Mouse (Mus musculus): ENCODE results near the gene Plppr3. TPM values are rescaled to one million over a fixed set of nuclear protein-coding genes. Genes with fewer than 3 reads are reported as not detected.
A peak's percentile ranks its signal among the peaks of the same experiment; 100 is the strongest.

Gene Plppr3
- polyA plus RNA-seq, 1 experiment, result not detected

GRCm38 (mm10) chr10:79823011-79823410, 51.4 kb downstream of the Plppr3 start:
- Histone ChIP-seq H3K27ac (ENCODE audit: insufficient read depth, low read depth, low read length) (no peak overlapping the region), H3K4me1 (ENCODE audit: control insufficient read depth, insufficient read depth, low read length) (peaks cover 8% of the 10 kb centered on the region), H3K4me3 (ENCODE audit: insufficient read depth, low read length) (no peak overlapping the region)
- TF ChIP-seq CTCF (IDR thresholded peaks at IDR 0.05; ENCODE audit: low read depth, low read length) (no peak), POLR2A (IDR thresholded peaks at IDR 0.05; ENCODE audit: borderline replicate concordance, low read depth, low read length) (no peak)

GRCm38 (mm10) chr10:79822372-79822771, 52.1 kb downstream of the Plppr3 start:
- H3K27ac ChIP-seq (ENCODE audit: insufficient read depth, low read depth, low read length), result no peak overlapping the region
- H3K4me3 ChIP-seq (ENCODE audit: insufficient read depth, low read length), result no peak overlapping the region
- H3K4me1 ChIP-seq (ENCODE audit: control insufficient read depth, insufficient read depth, low read length), result peaks cover 8% of the 10 kb centered on the region
- TF ChIP-seq POLR2A (IDR thresholded peaks at IDR 0.05; ENCODE audit: borderline replicate concordance, low read depth, low read length) (no peak), CTCF (IDR thresholded peaks at IDR 0.05; ENCODE audit: low read depth, low read length) (no peak)

DNA sequence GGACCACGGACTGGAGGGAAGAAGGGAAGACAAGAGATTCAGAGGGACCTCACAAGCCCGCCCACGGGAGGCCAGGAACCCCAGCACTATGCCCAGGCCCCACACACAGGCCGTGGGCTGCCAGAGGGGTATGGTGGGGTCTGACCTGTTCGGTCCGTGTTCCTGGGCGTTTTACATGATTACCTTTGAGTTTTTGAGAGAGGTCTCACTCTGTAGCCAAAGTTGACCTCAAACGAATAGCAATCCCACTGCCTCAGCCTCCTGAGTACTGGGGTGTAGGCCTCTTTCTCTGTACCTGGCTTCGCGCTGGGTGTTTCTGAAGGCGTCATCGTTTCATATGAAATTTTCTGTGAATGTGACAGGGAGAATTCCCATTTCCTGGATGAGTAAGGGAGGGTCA, 52.7 kb downstream of the Plppr3 start:
- Histone ChIP-seq H3K27ac (ENCODE audit: insufficient read depth, low read depth, low read length) (no peak overlapping the region), H3K4me1 (ENCODE audit: control insufficient read depth, insufficient read depth, low read length) (peaks cover 8% of the 10 kb centered on the region), H3K4me3 (ENCODE audit: insufficient read depth, low read length) (no peak overlapping the region)
- TF ChIP-seq CTCF (IDR thresholded peaks at IDR 0.05; ENCODE audit: low read depth, low read length) (no peak), POLR2A (IDR thresholded peaks at IDR 0.05; ENCODE audit: borderline replicate concordance, low read depth, low read length) (no peak)

- no peak within 1 kb of the TSS for H3K4me3 ChIP-seq (ENCODE audit: insufficient read depth, low read length)
- no peak within 1 kb of the TSS for H3K27ac ChIP-seq (ENCODE audit: insufficient read depth, low read depth, low read length)
- TF ChIP-seq POLR2A (IDR thresholded peaks at IDR 0.05; ENCODE audit: borderline replicate concordance, low read depth, low read length) (no peak), CTCF (IDR thresholded peaks at IDR 0.05; ENCODE audit: low read depth, low read length) (no peak)
- peaks cover 8% of the 10 kb centered on the region for H3K4me1 ChIP-seq (ENCODE audit: control insufficient read depth, insufficient read depth, low read length)
Measured at GRCm38 (mm10) chr10:79820782-79821181, 53.7 kb downstream of the Plppr3 start, which contains the start of gene Misp. Gene Misp (plus strand): TSS chr10:79820989.

GRCm38 (mm10) chr10:79820277-79820676, 54.2 kb downstream of the Plppr3 start:
- TF ChIP-seq CTCF (IDR thresholded peaks at IDR 0.05; ENCODE audit: low read depth, low read length), result no peak
- TF ChIP-seq POLR2A (IDR thresholded peaks at IDR 0.05; ENCODE audit: borderline replicate concordance, low read depth, low read length), result no peak

GRCm38 (mm10) chr10:79819606-79820005, 54.8 kb downstream of the Plppr3 start:
- no peak for TF ChIP-seq CTCF (IDR thresholded peaks at IDR 0.05; ENCODE audit: low read depth, low read length)
- H3K27ac ChIP-seq (ENCODE audit: insufficient read depth, low read depth, low read length), result no peak overlapping the region
- peaks cover 6% of the 10 kb centered on the region for H3K4me1 ChIP-seq (ENCODE audit: control insufficient read depth, insufficient read depth, low read length)
- H3K4me3 ChIP-seq (ENCODE audit: insufficient read depth, low read length), result no peak overlapping the region

More at GRCm38 (mm10) chr10:79820277-79820676, 54.2 kb downstream of the Plppr3 start:
- Histone ChIP-seq H3K4me3 (ENCODE audit: insufficient read depth, low read length) (no peak overlapping the region), H3K4me1 (ENCODE audit: control insufficient read depth, insufficient read depth, low read length) (peaks cover 8% of the 10 kb centered on the region), H3K27ac (ENCODE audit: insufficient read depth, low read depth, low read length) (no peak overlapping the region)

DNA sequence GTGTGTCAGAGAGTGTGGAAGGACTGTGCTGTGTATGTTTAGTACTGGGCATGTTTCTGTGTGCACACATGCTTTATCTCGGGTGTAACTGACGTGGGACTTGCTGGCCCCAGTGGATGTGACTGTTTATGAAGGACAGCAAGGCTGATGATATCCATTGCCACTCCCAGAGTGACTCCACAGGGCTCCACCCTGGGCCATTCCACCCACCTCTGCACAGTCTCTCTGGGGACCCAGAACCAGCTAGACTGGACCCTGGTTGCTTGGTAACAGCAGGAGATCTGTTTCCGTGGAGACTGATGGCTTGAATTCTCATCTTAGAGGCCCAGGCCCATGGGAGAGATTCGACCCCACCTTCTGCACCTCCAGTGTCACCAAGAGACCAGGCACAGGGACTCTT, 56.2 kb downstream of the Plppr3 start:
- TF ChIP-seq CTCF (IDR thresholded peaks at IDR 0.05; ENCODE audit: low read depth, low read length), result no peak
- no peak for TF ChIP-seq POLR2A (IDR thresholded peaks at IDR 0.05; ENCODE audit: borderline replicate concordance, low read depth, low read length)
- no peak overlapping the region for H3K4me3 ChIP-seq (ENCODE audit: insufficient read depth, low read length)
- no peak overlapping the region for H3K27ac ChIP-seq (ENCODE audit: insufficient read depth, low read depth, low read length)

DNA sequence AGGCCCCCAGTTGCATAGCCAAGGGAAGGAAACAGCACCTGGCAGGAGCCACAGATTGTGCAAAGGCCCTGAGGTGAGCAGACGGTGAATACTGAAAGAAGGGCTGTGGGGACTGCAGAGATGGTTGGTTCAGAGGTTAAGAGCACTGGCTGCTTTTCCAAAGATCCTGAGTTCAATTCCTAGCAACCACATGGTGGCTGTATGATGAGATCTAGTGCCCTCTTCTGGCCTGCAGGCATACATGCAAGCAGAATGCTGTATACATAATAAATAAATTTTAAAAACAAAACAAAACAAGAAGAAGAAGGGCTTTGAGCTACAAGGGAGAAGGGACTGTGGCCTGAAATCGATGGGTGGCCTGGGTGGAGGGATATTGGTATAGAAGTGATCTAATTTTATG, 57.3 kb downstream of the Plppr3 start:
- TF ChIP-seq POLR2A (IDR thresholded peaks at IDR 0.05; ENCODE audit: borderline replicate concordance, low read depth, low read length) (no peak), CTCF (IDR thresholded peaks at IDR 0.05; ENCODE audit: low read depth, low read length) (peak; percentile 30; the same call in 1 of the 2 replicates)
- Histone ChIP-seq H3K27ac (ENCODE audit: insufficient read depth, low read depth, low read length) (no peak overlapping the region), H3K4me1 (ENCODE audit: control insufficient read depth, insufficient read depth, low read length) (no peaks in the 10 kb centered on the region), H3K4me3 (ENCODE audit: insufficient read depth, low read length) (no peak overlapping the region)

More for the DNA sequence above, 56.2 kb downstream of the Plppr3 start:
- no peaks in the 10 kb centered on the region for H3K4me1 ChIP-seq (ENCODE audit: control insufficient read depth, insufficient read depth, low read length)

DNA sequence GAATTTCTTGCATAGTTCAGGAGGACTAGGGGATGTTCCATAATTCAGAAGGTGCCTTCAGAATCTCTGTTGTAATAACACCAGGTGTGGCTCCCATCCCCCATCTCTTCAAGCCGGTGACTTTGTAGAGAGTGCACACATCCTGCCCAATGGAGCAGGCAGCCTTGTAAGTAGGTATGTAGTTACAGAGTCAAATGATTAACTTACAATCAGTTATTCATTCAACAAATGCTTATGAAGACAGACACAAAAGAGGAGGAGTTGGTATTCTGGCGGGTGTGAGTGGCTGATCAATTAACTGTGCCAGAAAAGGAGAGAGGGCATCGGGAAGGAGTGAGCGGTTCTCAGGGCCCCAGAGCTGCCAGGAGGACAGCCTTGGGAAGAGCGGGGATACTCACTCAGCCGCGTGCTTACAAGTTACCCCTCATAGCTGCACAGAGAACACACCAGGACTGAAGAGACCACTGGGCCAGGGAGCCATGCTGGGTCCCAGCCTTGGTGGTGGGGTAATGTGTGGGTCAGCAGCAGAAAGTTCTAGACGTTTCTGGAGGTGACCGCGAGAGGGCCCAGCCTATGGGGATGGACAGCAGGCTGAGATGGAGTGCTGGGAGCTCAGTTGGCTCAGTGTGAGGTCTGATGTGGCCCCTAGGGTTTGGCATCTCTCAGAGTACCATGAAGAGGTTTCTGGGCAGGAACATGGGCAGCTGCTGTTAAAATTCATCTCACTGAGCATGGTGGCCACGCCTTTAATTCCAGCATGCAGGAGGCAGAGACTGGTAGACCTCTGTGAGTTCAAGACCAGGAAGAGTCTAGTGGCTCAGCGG, 58.6 kb downstream of the Plppr3 start:
- Histone ChIP-seq H3K27ac (ENCODE audit: insufficient read depth, low read depth, low read length) (no peak overlapping the region), H3K4me1 (ENCODE audit: control insufficient read depth, insufficient read depth, low read length) (no peaks in the 10 kb centered on the region), H3K4me3 (ENCODE audit: insufficient read depth, low read length) (no peak overlapping the region)
- no peak for TF ChIP-seq CTCF (IDR thresholded peaks at IDR 0.05; ENCODE audit: low read depth, low read length)
- no peak for TF ChIP-seq POLR2A (IDR thresholded peaks at IDR 0.05; ENCODE audit: borderline replicate concordance, low read depth, low read length)

DNA sequence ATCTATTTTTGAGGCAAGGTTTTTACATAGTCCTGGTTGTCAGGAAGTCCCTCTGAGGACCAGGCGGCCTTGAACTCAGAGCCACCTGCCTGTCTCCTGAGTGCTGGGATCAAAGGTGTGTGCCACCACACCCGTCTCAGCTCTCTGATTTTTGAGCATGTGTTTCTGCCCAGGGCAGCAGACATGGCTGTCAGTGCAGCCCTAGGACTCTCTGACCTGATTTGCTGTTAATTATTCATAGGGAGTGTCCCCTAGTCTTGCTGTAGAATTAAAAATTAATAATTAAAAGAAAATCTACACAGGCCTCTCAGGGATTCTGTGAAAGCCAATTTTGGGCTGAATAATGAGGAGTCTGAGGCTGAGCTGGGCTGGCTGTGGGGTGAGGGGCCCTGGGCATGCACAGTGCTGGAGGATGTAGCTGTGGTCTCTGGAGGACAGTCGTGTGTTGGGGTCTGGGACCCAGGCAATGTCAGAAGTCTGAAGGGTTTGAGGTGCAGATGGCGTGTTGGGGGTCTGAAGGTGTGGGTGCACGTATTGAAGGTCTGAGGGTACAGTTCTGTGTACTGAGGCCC, 60.1 kb downstream of the Plppr3 start:
- Histone ChIP-seq H3K4me1 (ENCODE audit: control insufficient read depth, insufficient read depth, low read length) (no peaks in the 10 kb centered on the region), H3K4me3 (ENCODE audit: insufficient read depth, low read length) (no peak overlapping the region), H3K27ac (ENCODE audit: insufficient read depth, low read depth, low read length) (no peak overlapping the region)
- TF ChIP-seq CTCF (IDR thresholded peaks at IDR 0.05; ENCODE audit: low read depth, low read length), result no peak
- TF ChIP-seq POLR2A (IDR thresholded peaks at IDR 0.05; ENCODE audit: borderline replicate concordance, low read depth, low read length), result no peak

Data from bone marrow macrophage, adult 2 months (primary cell).